Mouse (Mus musculus) spleen, adult 18-20 months (tissue): ENCODE data around the gene Eif4enif1.
"Not testable (repeated sequence)": the region's sequence is repeated elsewhere in the genome, so short reads cannot be mapped to it uniquely, and the experiment has no call there.

ENCODE experiments used
- DNase-seq, 2 experiments: peaks; one replicate each; pipeline ENCODE4 v3.0.0; 2022; ENCODE audit warnings: mixed read lengths in 2 of 2

Gene Eif4enif1

DNA sequence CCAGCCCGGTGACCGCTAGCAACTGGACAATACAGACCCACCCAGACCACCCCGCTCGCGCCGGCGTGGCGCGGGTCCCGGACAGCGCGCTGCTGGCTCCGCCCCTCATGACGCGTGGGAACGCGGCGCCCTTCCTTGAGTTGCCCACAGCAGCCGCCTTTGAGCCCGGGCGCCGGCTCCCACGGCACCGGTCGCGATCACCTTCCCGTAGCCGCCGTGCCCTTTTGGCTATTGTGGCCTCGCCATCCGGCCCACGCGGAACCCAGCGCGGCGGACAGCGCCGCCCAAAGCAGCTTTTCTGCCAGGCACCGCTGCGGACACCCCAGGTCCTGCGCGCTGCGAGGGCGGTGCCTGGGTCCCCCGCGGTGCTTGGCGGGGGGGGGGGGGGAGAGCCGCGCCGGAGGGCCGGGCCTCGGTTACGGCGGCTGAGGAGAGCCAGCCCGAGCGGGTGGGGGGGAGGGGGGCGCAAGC lies at the start of gene Eif4enif1:
Eif4enif1 (plus strand) TSS at position 162 of the 471 bp plus-strand sequence.
- peak; percentile 79 to 89 for DNase-seq

DNA sequence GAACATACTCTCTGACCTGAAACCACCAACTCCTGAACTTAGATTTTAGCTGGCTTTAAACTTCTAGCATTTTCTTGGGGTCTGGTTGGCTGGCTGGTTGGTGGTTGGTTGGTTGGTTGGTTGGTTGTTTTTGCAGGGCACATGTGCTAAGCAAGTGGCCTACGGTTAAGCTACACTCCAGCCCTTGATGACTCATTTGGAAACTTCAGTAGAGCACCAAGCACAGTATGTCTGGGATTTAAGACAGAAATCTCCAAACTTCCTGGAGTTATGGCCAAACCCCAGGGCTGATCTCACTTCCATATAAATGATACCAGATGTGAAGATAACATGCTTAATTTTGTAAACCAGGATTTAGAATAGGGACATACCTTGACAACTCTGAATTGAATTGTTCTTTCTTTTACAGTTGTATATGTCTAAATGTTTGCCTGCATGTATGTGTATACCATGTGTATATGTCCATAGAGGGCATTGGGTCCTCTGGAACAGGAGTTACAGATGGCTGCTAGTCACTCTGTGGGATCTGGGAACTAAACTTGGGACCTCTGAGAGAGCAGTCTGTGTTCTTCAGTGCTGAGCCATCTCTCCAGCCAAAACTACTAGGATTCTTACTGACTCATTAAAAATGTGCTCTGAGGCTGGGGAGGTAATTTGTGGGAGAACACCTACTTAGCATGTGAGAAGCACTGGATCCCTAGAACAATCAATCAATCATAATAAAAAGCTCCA lies 48.4 kb upstream of the Eif4enif1 start:
- DNase-seq = peak; percentile 59

DNA sequence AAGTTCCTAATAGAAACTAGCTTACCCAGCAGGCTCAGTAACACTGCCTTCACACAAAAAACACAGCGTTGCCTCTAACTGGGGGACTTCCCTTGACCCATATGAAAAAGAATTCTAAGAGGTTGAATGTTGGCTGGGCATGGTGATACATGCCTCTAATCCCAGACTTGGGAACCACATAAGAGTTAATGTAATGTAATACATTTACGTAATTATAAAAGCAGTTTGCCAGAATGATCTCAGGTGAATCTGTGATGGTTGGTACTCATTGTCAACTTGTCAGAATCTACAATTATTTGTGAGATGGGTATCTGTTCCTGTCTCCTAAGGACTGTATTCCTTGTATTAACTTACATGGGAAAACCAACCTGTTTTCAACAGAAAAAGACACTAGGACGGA lies 45.2 kb upstream of the Eif4enif1 start:
- DNase-seq = not testable (repeated sequence)

DNA sequence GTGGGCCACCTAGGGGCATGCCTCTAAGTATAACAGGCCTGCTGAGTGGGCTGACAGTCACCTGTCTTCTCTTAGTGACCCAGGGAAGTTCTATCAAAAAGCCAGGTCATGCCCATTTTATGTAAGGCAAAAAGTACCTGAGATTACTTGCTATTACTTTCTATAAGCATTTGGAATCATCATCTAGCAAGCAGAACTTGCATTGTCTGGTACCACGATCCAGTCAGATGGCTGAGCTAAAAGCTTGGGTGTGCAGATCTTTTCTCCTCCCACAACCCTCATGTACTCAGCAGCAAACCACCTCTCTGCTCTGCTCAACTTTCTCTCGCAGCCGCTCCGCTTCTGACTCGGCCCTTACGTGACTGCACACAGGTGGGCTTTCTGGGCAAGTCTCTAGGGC lies 44.2 kb upstream of the Eif4enif1 start:
- peak in 1 of 2 experiments; percentile 27 for DNase-seq

DNA sequence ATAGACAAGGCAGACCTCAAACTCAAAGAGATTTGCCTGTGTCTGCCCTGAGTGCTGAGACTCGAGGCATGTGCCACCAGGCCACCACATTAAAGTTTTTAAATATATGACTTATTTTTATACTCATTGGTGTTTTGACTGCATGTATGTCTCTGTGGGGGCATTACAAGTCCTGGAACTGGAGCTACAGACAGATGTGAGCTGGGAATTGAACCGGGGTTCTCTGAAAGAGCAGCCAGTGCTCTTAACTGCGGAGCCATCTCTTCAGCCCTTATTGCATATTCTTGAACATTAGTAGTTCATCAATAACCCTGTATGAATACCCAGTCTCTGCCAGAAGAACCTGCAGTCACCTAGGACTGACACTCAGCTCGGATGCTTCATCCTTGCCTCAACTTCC lies 43.4 kb upstream of the Eif4enif1 start:
- not testable (repeated sequence) for DNase-seq

DNA sequence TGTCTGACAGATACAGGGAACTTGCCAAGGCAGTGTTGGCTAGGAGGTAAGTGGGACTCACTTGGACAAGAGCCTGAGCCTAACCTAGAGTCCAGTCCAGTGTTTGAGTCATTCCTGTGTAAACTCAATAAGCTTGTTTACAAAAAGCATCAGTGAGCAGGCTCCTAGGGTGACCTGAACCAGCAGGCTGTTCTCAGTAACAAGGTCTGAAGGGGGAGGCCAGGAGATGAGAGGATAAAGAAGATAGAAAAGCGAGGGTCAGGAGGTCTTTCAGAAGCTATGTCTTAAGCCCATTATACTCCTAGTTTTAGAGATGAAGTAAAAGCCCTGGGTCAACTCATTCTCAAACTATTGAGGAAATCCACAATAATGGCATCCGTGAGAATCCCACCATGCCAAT lies 40.8 kb upstream of the Eif4enif1 start:
- DNase-seq = peak; percentile 52 to 55

DNA sequence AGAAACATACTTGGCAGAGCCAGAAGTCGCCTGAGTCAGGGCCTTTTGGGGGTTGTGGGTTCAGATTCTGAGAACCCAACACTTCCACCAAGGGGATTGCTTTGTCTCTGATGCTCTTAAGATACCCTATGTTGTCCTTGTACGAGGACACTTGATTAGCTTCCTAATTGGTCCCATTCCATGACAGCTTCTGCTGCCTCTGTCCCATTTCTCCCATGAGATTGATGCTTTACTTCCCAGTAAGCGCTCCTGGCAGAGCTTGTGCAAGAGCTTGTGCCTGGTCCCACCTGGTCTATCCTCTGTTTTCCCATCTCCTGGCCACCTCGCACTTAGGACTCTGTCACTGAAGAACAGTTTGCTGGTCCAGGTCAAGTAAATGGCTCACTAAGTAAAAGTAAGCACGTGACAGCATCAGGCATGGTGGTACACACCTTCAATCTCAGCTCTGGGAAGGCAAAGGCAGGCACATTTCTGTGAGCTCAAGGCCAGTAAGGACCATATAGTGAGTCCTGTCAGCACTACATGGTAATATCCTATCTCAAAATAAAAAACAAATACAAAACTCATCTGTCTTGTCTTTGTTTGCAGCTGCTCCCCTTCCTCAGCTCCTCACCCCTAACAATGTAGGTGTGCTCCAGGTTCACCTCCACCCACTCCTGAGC lies 39.8 kb upstream of the Eif4enif1 start:
- DNase-seq = peak; percentile 53 to 66

DNA sequence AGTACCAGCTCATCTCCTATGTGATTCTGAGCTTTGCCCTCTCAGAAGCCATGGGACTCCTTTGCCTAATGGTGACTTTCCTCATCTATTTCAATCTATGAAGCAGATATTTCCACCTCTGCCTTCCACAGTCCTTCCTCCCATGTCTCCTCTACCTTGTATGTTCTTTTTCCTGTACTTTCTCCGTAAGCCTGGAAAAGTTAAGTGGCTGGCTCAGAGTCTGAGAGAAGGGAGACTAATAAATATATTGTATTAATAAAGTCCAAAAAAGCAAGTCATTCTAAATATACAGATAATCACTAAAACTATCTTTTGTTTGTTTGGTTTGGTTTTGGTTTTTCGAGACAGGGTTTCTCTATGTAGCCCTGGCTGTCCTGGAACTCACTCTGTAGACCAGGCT lies 39.1 kb upstream of the Eif4enif1 start:
- peak in 1 of 2 experiments; percentile 38 for DNase-seq

DNA sequence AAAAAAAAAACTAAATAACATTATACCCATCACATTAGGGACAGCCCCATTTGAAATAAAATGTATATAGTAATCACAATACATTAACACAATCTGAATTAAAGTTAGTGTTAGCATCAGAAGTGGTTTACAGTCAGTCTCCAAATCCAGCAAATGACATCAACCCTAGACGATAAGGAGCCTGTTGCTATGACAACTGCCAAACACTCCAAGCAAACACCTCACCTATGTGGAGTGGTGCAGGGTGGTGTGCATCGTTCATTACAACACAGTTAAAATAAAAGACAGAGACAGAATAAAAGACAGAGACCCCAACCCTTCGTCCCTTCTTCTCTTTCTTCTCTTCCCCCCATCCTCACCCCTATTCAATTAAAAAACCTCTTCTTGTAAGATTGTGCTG lies 38.5 kb upstream of the Eif4enif1 start:
- not testable (repeated sequence) for DNase-seq

DNA sequence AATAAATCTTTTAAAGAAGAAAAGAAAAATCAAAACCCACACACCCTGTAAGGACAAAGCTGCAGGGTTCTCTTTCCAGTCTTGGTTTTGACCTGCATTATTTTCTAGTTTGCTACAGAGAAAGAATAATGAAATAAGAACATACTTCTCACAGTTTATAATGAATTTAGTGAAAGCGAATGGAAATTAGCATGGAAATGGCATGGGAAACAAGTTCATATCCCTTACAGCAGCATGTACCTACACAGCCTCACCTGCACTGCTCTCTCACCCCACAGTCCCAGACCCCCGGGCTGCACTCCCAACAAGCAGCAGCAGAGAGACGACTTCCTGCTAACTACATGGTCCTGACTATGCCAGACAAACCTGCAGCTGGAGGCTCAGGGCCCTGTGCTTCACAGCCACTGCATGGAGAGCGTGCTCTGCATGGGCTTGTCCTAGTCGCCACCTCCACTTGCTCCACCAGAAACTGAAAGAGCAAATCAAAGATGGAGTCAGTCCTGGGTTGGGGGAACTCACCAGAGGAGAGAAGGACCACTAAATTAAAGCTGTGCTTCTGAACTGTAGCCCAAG lies 36.9 kb upstream of the Eif4enif1 start:
- DNase-seq = not testable (repeated sequence)

DNA sequence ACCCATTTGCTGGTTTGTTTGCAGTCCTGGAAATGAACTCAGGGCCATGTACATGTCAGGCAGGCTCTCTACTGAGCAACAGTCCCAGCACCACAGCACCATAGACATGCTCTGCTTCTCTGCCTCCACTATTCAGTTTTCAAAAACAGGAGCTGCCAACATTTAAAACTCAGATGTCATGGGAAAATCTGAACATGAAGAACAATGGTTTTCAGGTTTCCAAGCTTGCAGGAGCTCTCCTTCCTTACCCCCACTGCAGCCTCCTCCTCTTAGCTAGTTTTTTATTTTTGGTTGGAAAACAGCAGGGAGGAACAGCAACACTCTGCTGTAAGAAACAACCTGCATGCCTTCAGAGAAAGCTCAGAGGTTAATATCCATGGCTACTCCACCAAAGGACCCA lies 35.9 kb upstream of the Eif4enif1 start:
- DNase-seq = not testable (repeated sequence)

DNA sequence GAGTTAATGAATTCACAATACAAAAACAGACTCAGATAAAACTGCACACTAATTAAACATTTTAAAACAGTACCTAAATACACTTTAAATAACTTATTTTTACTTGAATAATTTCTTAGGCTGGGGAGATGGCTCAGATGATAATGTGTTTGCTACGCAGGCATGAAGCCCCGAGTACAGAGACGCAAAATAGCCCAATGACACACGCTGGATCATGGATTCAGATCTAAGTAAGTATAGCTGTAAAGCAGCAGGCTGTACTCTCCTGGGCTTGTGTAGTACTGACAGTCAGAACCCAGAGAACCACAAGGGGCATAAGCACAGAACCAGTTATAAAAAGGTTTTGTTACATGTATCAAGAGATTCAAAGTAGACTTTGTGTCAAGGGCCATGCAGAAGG lies 35.1 kb upstream of the Eif4enif1 start:
- DNase-seq = not testable (repeated sequence)

DNA sequence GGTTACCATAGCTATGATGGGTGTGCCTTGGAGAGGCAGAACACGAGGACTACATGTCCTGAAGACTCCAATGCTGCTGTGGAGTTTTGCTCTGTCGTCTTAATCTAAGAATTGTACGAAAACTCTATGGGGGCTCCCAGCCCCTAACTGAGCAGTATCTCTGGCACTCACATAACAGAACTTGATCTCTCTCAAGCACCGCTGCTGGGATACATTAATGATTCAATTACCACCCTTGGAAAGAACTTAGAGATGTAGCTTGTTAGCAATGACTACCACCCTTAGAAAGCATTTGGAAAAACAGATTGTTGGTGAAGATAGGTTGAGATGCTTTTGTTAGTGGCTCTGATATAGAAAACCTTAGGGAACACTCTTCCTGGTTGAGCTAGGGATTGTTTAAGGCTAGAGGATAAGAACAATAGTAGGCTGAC lies 34.6 kb upstream of the Eif4enif1 start:
- DNase-seq = peak; percentile 46

DNA sequence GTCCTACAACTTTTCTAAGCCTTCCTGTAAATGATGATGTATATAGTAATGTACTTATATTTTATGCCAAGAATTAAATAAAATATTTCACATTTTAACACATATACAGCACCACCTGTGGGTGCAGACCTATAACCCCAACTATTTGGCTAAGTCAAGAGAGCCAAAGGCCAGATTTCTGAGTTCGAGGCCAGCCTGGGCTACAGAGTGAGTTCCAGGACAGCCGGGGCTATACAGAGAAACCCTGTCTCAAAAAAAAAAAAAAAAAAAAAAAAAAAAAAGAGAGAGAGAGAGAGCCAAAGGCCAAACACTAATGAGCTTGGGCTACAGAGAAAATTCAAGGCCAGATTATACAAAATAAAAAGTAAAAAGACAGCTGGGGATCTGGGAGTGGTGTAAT lies 33.1 kb upstream of the Eif4enif1 start:
- DNase-seq = peak; percentile 39 to 61

DNA sequence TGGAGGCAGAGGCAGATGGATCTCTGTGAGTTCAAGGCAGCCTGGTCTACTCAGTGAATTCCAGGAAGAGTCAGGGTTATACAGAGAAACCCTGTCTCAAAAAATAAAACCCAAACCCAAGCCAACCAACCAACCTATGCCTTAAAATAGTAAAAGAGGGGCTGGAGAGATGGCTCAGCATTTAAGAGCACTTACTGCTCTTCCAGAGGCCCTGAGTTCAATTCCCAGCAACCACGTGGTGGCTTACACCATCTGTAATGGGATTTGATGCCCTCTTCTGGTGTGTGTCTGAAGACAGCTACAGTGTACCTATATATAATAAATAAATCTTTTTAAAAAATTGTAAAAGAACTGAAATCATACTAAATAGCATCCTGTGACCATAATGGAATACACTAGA lies 30.3 kb upstream of the Eif4enif1 start:
- DNase-seq = peak; percentile 54 to 63

DNA sequence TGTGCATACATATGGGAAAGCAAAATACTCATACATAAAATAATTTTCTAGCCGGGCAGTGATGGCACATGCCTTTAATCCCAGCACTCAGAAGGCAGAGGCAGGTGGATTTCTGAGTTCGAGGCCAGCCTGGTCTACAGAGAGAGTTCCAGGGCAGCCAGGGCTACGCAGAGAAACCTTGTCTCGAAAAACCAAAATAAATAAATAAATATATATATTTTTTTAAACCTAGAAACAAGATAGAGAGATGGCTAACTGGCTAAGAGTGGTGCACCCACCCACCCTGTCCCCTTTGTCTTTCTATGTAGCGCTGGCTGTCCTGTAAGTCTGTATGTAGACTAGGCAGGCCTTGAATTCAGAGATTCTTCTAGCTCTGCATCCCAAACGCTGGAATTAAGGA lies 29.7 kb upstream of the Eif4enif1 start:
- DNase-seq = not testable (repeated sequence)

DNA sequence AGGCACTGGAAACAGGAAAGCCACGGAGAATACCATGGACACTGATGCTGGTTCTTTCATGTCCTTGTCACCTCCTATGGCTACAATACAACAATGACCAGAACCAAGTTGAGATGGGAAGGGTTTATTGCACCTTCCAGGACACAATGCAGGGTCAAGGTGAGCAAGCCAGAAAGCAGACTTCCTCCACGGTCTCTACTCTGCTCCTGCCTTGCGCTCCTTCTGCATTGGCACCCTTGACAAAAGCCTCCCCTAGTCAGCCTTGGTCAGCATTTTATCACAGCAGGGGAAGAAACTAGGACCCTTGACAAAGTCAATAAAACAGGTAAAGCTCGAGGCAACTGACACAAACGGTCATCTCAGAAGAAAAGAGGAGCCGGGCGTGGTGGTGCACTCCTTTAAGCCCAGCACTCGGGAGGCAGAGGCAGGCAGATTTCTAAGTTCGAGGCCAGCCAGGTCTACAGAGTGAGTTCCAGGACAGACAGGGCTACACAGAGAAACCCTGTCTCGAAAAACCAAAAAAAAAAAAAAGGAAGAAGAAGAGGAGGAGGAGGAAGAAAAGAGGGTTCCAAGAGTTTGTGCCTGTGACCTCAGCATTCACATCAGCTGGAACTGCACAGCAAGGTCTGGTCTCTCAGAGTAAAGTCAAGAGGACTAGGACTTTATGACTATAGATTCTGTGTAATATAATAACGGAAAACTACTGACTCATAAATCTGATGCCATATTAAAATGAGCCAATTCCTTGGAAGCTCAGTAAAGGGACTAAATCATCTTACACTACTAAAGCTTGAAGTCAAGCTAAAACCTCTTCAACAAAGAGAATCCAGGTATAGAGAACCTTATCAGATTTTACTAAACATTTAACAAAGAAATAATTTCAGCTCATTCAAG lies 28.5 kb upstream of the Eif4enif1 start:
- peak; percentile 64 to 71 for DNase-seq

DNA sequence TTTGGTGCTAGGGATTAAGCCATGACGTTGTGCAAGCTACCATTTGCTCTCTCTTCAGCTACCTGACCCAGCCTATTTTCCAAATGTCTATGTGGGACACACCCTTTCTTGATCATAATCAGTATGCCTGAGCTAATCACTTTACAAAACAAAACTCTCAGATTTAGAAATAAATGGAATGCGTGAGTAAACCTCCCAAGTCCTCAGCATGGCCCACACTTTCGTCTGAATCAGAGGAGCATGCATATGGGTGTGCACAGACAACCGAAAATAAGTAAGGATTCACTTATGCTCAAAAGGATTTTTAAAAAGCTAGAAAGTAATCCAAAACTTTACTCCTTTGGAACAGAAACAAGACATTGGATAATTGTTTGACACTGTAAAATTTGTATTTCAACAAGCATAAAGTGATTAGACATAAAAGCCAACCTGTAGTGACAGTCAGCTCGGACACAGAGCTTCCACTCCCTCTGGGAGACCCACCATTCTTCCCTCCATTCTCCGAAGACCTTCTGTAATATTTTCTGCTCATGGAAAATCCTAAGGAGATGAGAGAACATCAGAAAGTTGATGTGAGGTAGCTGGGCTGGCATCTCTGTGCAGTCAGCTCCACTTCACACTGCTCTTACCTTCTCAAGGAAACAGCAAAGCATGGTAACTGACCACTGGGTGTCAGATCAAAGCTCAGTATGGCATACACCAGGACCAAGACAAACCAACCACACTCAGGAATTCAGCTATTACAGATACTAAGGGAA lies 23.0 kb upstream of the Eif4enif1 start:
- DNase-seq = peak; percentile 46 to 54

DNA sequence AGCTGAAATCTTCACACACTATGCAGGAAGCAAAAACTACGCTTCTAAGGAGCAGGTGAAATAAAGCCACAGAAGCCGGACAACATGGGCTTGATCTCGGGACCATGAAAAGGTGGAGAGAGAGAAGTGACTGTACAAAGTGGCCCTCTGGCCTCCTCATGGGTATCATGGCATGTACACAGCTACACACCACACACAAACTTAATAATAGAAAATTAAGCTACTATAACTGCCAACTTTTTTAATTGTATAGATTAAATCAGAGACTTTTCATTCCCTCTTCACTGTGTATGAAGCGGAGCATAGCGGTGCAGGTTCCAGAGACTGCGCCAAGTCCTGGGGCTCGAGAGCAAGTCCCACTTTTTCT lies 22.5 kb upstream of the Eif4enif1 start:
- peak; percentile 37 to 40 for DNase-seq

DNA sequence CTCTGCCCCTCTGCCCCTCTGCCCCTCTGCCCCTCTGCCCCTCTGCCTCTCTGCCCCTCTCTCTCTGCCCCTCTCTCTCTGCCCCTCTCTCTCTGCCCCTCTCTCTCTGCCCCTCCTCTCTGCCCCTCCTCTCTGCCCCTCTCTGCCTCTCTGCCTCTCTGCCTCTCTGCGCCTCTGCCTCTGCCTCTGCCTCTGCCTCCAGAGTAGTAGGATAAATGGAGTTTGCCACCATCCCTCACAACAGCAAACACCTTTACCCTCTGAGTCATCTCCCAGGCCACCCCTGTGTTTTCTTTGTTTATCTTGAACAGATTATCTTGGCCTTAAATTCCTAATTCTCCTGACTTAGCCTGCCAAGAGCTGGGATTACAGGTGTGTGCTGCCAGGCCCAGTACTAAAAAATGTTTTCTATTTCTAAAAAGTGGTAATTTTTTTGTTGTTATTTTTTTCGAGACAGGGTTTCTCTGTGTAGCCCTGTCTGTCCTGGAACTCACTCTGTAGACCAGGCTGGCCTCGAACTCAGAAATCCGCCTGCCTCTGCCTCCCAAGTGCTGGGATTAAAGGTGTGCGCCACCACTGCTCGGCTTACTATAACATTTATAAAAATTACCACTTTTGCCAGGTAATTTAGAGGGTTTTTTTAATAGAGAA lies 21.6 kb upstream of the Eif4enif1 start:
- not testable (repeated sequence) for DNase-seq

DNA sequence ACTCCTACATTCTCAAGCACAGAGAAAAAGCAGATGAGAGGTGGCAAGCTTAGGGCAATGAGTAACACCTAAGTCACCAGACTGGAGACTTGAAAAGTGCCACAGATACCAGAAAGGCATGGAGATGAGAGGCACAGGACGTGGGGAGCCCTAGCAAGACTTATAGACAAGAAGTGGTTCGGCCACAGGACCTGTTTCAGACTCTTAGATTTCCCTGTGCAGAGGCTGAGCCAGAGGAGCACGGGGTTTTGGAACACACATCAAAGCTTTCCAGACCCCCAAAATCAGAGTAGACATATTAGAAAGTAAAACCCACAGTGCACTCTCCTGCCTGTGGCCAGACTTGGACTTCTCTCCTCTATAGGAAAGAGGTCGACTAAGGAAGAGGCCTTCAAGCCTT lies 20.9 kb upstream of the Eif4enif1 start:
- peak; percentile 71 for DNase-seq
